8 mouse cellular contexts compared by ENCODE assay signal in the genomic region with DNA sequence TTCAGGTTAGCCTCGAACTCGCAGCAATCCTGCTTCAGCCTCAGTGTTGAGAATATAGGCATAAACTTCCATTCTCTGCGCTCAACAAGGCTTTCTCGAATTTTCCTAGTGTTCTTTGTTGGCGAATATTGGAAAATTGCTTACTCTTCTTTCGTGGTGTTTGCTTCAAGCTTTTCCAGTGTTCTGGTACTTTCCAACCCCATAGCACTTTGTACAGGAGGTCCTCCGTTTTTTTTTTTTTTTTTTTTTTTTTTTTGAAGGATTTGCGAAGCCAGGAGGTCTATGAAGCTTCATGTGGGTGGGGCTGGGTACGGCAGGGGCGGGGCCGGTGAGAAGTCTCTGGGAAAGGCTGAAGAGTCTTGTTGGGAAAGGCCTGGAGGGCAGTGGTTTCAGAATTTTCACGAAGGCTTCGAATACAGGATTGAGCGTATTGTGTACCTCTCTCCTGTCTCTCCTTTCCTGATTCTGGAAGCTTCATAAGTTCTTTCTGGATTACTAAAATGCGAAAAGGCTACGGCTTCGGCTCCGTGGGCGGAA. TPM values are rescaled to one million over a fixed set of nuclear protein-coding genes. Genes with fewer than 3 reads are reported as not detected.
DNase-seq lines count a peak whose midpoint lies in the region; ATAC-seq lines count a peak whose summit lies in the region.

No protein-coding gene starts in this region.

- H3K9me3 ChIP-seq in kidney, embryonic 14.5 days (ENCODE audit: control insufficient read depth, low read length), result no peaks in the 10 kb centered on the region
- H3K9me3 ChIP-seq in embryonic facial prominence, embryonic 10.5 days, result no peaks in the 10 kb centered on the region
- no peaks in the 10 kb centered on the region for H3K9me3 ChIP-seq in hindbrain, embryonic 13.5 days

- no peaks in the 10 kb centered on the region for H3K27me3 ChIP-seq in kidney, embryonic 14.5 days (ENCODE audit: control insufficient read depth, insufficient read depth, low read length)
- H3K27me3 ChIP-seq in embryonic facial prominence, embryonic 10.5 days (replicated peaks; ENCODE audit: low read depth, poor library complexity, severe bottlenecking), result no peaks in the 10 kb centered on the region
- no peaks in the 10 kb centered on the region for H3K27me3 ChIP-seq in hindbrain, embryonic 13.5 days

- H3K4me1 ChIP-seq in kidney, embryonic 14.5 days (ENCODE audit: control insufficient read depth, insufficient read depth, low read length), result peaks cover 10% of the 10 kb centered on the region
- H3K4me1 ChIP-seq in embryonic facial prominence, embryonic 10.5 days, result peaks cover 22% of the 10 kb centered on the region
- peaks cover 27% of the 10 kb centered on the region for H3K4me1 ChIP-seq in hindbrain, embryonic 13.5 days (replicated peaks)

- no peaks in the 10 kb centered on the region for H3K36me3 ChIP-seq in kidney, embryonic 14.5 days (ENCODE audit: control insufficient read depth, insufficient read depth, low read length)
- H3K36me3 ChIP-seq in embryonic facial prominence, embryonic 10.5 days (replicated peaks), result peaks cover 6% of the 10 kb centered on the region
- no peaks in the 10 kb centered on the region for H3K36me3 ChIP-seq in hindbrain, embryonic 13.5 days

- peak overlapping the region; percentile 54; the same call in 1 of the 2 replicates for H3K9ac ChIP-seq in kidney, embryonic 14.5 days (ENCODE audit: low read depth, low read length)
- peak overlapping the region; percentile 66 for H3K9ac ChIP-seq in hindbrain, embryonic 13.5 days

- H3K4me2 ChIP-seq in kidney, embryonic 14.5 days (replicated peaks; ENCODE audit: low read depth, low read length), result peak overlapping the region; percentile 90
- H3K4me2 ChIP-seq in hindbrain, embryonic 13.5 days, result peak overlapping the region; percentile 86

- H3K27ac ChIP-seq in kidney, embryonic 14.5 days (ENCODE audit: low read depth, low read length), result peak overlapping the region; percentile 90
- H3K27ac ChIP-seq in embryonic facial prominence, embryonic 10.5 days (replicated peaks), result peak overlapping the region; percentile 82
- H3K27ac ChIP-seq in hindbrain, embryonic 13.5 days, result peak overlapping the region; percentile 91

- intact Hi-C loops in left cerebral cortex, postnatal 25 days (cut with DNase I), result loop anchor here (2.0 kb wide), 2 partner anchors 24 to 98 kb away; no protein-coding TSS in a partner anchor

- peak; percentile 82 for ATAC-seq in kidney, embryonic 14.5 days (ENCODE audit: low FRiP score, low TSS enrichment)
- peak; percentile 71 for ATAC-seq in hindbrain, embryonic 13.5 days (ENCODE audit: low FRiP score)
- peak; percentile 25 for ATAC-seq in megakaryocyte, adult 5-6 weeks (ENCODE audit: poor library complexity, severe bottlenecking)
- ATAC-seq in CD4-positive, CD25-positive, alpha-beta regulatory T cell, adult 4 months, result no peak

- no peak for DNase-seq in kidney, adult 18-20 months
- DNase-seq in embryonic facial prominence, embryonic 10.5 days (ENCODE audit: low spot score), result no peak
- no peak for DNase-seq in gastrocnemius, postnatal 25 days
- DNase-seq in left cerebral cortex, postnatal 25 days (ENCODE audit: low spot score in 2 of 2), result no peak

- 14% methylated on average over 19 of the region's 19 CpGs for WGBS in kidney, embryonic 14.5 days
- WGBS in embryonic facial prominence, embryonic 10.5 days, result 16% methylated on average over 19 of the region's 19 CpGs
- WGBS in hindbrain, embryonic 13.5 days, result 19% methylated on average over 19 of the region's 19 CpGs

- H3K4me3 ChIP-seq in kidney, embryonic 14.5 days (ENCODE audit: low read length), result peak overlapping the region; percentile 48
- peak overlapping the region; percentile 59 for H3K4me3 ChIP-seq in embryonic facial prominence, embryonic 10.5 days
- peak overlapping the region; percentile 58 for H3K4me3 ChIP-seq in hindbrain, embryonic 13.5 days

RNA-seq across cellular contexts. Expression of a gene that starts 0.4 kb away (rescaled TPM):
- polyA plus RNA-seq in kidney, embryonic 14.5 days (2014; fragmentation: Nextera tagmentation; extraction: Ambion mirVana), result 30.7 and 41.5 TPM in 2 replicates
- polyA plus RNA-seq in embryonic facial prominence, embryonic 10.5 days (2016; fragmentation: Nextera tagmentation; extraction: Ambion mirVana), result 31.3 and 32.3 TPM in 2 replicates
- polyA plus RNA-seq in hindbrain, embryonic 13.5 days (2015; fragmentation: Nextera tagmentation; extraction: Ambion mirVana), result 27.3 and 28.8 TPM in 2 replicates
- total RNA-seq in megakaryocyte, adult 5-6 weeks (2015), result 36.3 and 44.5 TPM in 2 replicates
- total RNA-seq in megakaryocyte, adult 5-6 weeks (2017), result 23.2 and 29.4 TPM in 2 replicates
- polyA plus RNA-seq in CD4-positive, CD25-positive, alpha-beta regulatory T cell, adult 4 months (2017; shearing (Covaris generic)), result 10 to 100 TPM; 36.8 to 43.7 TPM
- total RNA-seq in gastrocnemius, postnatal 25 days (2021), result 10 to 100 TPM; 24.3 to 34.5 TPM
- total RNA-seq in left cerebral cortex, postnatal 25 days (2021), result 10 to 100 TPM; 62.2 to 67.9 TPM
